Mouse (Mus musculus) G1E (cell line): ENCODE measurements around the gene Rab11a.

ENCODE experiments used
- CTCF ChIP-seq: IDR thresholded peaks from 2 replicates; pipeline ENCODE4 v1.5.1; 2012; ENCODE audit warnings: low read depth, low read length, inconsistent platforms, mixed read lengths
- GATA1 ChIP-seq: IDR thresholded peaks from 2 replicates; pipeline ENCODE4 v1.6.1; 2012; ENCODE audit warnings: borderline replicate concordance, low read length, inconsistent platforms, mixed read lengths
- GATA2 ChIP-seq: IDR thresholded peaks from 2 replicates; pipeline ENCODE4 v1.6.1; 2012; ENCODE audit warnings: low read depth, low read length, inconsistent platforms, borderline replicate concordance
- POLR2AphosphoS5 ChIP-seq: IDR thresholded peaks from 2 replicates; pipeline ENCODE4 v1.6.1; 2012; ENCODE audit warnings: low read depth, low read length, inconsistent platforms; ENCODE audit not compliant: insufficient replicate concordance
- TAL1 ChIP-seq: conservative IDR thresholded peaks from 2 replicates; pipeline ENCODE4 v1.6.1; 2012; ENCODE audit warnings: low read depth, low read length, inconsistent platforms, mixed read lengths

- TF ChIP-seq CTCF (no peak), GATA1 (no peak), TAL1 (no peak), POLR2AphosphoS5 (no peak), GATA2 (no peak)
These were observed 10.2 kb upstream of the Rab11a start for GRCm38 (mm10) chr9:64747735-64748134.
